Mouse (Mus musculus) cerebellum, adult 18-20 months (tissue): ENCODE results near the gene Gnas.

Experiments used
- DNase-seq, 2 experiments: peaks; one replicate each; pipeline ENCODE4 v3.0.0; 2021

Gene Gnas

DNA sequence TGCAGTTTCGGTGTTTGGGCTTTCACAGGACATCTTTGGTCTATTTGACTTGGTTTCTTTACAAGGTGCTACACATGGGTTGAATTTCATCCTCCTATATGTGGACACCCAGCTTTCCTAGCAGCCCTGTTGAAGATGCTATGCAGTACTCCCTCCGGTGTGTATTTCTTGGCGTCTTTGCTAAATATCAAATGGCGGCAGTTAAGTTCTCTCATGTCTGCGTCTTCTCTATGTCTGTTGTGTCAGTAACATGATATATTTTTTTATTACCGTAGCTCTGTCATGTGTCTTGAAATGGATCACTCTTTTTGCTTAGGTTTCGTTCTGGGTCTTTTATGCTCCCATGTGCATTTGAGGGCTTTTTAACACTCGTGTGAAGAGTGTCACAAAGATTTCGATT, 96.9 kb downstream of the Gnas start:
- DNase-seq = no peak

DNA sequence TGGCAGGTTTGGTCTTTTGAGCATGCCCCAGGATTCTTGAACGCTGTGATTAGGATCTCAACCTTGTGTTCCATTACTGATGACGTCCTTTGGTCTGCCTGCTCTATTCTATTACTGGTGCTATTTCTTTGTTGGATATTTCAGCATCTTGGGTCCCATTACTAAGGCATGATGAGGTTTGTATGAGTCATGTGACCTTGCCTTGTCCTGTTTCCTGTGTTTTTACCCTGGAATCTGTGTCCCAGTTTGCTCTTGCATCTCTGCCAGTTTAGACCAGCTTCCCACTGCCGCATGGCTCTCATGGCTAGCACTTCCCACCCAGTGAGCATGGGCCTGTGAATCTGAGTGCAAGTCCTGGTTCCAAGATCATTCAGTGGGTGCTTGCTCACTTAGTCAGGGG, 107.8 kb downstream of the Gnas start:
- DNase-seq = no peak

DNA sequence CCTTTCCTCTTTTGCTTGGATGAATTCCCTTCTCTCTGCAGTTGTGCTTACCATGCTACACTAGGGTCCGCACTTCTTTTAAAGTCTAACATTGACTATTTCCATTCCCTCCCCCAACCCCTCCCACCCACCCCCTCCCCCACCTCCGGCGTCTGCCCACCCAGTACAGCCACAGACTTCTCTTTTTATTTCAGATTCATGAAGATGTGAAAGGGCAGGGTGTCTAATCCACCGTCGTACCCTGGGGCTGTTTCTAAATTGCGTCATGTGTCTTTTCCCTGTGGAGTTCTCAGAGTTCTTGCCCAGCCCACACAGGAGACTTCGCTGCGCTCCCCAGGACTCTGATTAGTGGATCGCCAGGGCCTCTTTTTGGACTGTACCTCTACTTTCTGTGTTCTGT, 108.4 kb downstream of the Gnas start:
- DNase-seq = no peak

DNA sequence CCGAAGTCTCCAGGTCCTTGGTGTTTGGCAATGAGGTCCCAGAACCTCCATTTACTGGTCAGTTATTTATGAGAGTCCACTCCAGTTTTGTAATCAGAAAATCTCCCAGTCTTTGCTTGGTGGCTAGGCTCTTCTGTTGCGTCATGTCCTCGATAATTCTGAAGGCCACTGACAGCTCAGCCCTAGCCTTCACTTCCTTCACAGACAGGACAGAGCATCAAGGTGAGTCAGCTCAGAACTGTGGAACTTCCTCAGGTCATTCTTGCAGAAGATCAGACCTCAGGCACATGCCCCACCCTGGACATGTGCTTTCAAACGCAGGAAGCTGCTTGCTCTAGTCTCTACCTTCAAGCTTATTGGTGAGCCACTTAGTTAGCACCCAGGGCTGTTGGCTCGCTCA, 109.3 kb downstream of the Gnas start:
- DNase-seq = no peak
